Mouse (Mus musculus): ENCODE measurements at regions not wholly inside any gene's neighbourhood (a gene's known extent, or its start where the extent isn't known, plus 50 kb on each side); places are given as distances from the start of the nearest gene placed in this dataset.

DNA sequence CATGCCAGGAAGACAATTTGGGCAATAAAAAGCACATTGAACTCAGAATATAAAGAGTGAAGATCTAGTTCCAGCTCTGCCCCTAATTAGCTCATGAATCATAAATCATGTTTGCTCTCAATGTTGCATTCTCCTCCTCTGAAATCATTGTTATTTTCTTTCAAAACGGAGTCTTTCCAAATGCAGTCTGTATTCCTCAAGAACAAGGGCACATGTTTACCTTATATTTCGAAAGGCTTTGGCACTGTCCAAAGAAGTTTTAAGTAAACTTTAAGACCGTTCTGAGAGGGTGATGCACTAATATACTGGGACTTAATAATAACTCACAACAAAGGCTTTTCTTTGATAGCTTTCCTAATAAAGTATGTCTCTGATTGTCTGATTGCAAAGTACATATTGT, 204.3 kb upstream of the Nampt start:
- H3K4me1 ChIP-seq (ENCODE audit: control insufficient read depth, insufficient read depth, low read length), result no peaks in the 10 kb centered on the region
- 76% methylated on average over 3 of the region's 3 CpGs for WGBS

DNA sequence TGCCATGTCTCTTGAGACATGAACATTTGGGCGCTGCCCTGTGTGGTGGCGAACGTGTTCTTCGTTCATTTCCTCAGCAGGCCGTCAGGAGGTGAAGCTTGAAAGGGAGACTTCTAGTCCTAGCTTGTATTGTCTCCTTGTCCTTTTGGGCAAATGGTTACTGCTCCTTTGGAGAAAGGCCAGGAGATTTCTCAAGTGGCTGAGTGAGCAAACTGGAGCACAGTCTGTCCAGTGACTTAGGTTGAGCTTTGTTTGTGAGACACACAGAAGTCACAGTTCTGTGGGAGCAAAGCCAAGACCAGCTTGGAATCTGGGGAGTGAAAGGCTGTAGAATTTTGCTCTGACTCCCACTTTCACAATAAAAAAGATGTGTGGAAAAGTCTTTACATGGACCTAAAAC, 203.3 kb upstream of the Nampt start:
- no peak overlapping the region for H3K4me2 ChIP-seq (ENCODE audit: low read length)
- 85% methylated on average over 5 of the region's 5 CpGs for WGBS
- no peak overlapping the region for H3K4me3 ChIP-seq (ENCODE audit: low read depth, low read length)
- H3K9me3 ChIP-seq (replicated peaks; ENCODE audit: control insufficient read depth, low read length, poor library complexity, severe bottlenecking), result peaks cover 5% of the 10 kb centered on the region; the same call in 1 of the 2 replicates
- no peaks in the 10 kb centered on the region for H3K27me3 ChIP-seq (ENCODE audit: control insufficient read depth, insufficient read depth, low read depth, low read length)
- no peak overlapping the region for H3K9ac ChIP-seq (ENCODE audit: low read depth, low read length)
- no peak for ATAC-seq
- H3K36me3 ChIP-seq (ENCODE audit: control insufficient read depth, insufficient read depth, low read length), result no peaks in the 10 kb centered on the region
- no peaks in the 10 kb centered on the region for H3K4me1 ChIP-seq (ENCODE audit: control insufficient read depth, insufficient read depth, low read length)
- no peak overlapping the region for H3K27ac ChIP-seq (ENCODE audit: low read length)

More for the DNA sequence above, 204.3 kb upstream of the Nampt start:
- Histone ChIP-seq H3K27ac (ENCODE audit: low read length) (no peak overlapping the region), H3K9me3 (replicated peaks; ENCODE audit: control insufficient read depth, low read length, poor library complexity, severe bottlenecking) (no peaks in the 10 kb centered on the region), H3K27me3 (ENCODE audit: control insufficient read depth, insufficient read depth, low read depth, low read length) (no peaks in the 10 kb centered on the region), H3K4me2 (ENCODE audit: low read length) (no peak overlapping the region), H3K36me3 (ENCODE audit: control insufficient read depth, insufficient read depth, low read length) (no peaks in the 10 kb centered on the region), H3K9ac (ENCODE audit: low read depth, low read length) (no peak overlapping the region), H3K4me3 (ENCODE audit: low read depth, low read length) (no peak overlapping the region)
- ATAC-seq, result no peak

DNA sequence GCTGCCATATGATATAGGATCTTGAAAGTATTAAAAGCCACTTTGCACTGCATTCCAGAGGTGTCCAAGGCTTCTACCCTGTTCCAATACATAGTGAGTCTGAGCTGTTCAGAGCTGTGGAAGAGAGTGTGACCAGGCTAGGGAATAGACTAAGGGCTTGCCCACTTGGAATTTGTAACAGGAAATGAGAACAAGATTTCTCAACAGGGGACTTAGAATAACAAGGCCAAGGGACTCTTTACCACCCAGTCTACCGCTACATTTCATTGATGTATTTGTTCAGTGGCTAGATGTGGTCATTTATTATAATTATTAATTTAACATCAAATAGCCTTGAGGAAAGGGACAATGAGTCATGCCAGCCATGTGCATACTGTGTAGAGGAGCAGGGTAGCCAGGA, 202.3 kb upstream of the Nampt start:
- H3K4me1 ChIP-seq (ENCODE audit: control insufficient read depth, insufficient read depth, low read length), result no peaks in the 10 kb centered on the region
- 93% methylated on average over 1 of the region's 1 CpGs for WGBS
- peaks cover 5% of the 10 kb centered on the region; the same call in 1 of the 2 replicates for H3K9me3 ChIP-seq (replicated peaks; ENCODE audit: control insufficient read depth, low read length, poor library complexity, severe bottlenecking)
- ATAC-seq, result no peak
- no peak overlapping the region for H3K9ac ChIP-seq (ENCODE audit: low read depth, low read length)
- no peaks in the 10 kb centered on the region for H3K27me3 ChIP-seq (ENCODE audit: control insufficient read depth, insufficient read depth, low read depth, low read length)
- H3K4me3 ChIP-seq (ENCODE audit: low read depth, low read length), result no peak overlapping the region
- H3K4me2 ChIP-seq (ENCODE audit: low read length), result no peak overlapping the region
- no peaks in the 10 kb centered on the region for H3K36me3 ChIP-seq (ENCODE audit: control insufficient read depth, insufficient read depth, low read length)
- H3K27ac ChIP-seq (ENCODE audit: low read length), result no peak overlapping the region

DNA sequence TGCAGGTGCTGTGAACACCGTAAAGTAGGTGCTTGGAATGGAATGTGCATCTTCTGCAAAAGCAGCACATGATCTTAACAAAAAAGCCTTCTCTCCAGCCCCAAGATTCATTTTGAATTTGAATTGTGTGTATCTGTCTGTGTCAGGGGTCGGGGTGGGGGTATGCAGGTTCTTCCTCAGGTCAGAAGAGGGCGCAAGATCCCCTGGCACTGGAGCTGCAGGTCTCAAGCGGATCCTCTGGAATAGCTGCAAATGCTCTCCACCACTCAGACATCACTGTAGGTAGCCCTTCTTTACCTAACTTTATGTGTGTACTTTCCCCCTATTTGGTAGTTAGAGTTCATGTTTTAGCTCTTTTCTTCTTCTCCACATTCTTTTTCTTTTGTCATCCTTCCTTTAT, 199.5 kb upstream of the Nampt start:
- Histone ChIP-seq H3K9ac (ENCODE audit: low read depth, low read length) (no peak overlapping the region), H3K36me3 (ENCODE audit: control insufficient read depth, insufficient read depth, low read length) (no peaks in the 10 kb centered on the region), H3K9me3 (replicated peaks; ENCODE audit: control insufficient read depth, low read length, poor library complexity, severe bottlenecking) (peaks cover 5% of the 10 kb centered on the region; the same call in 1 of the 2 replicates), H3K4me3 (ENCODE audit: low read depth, low read length) (no peak overlapping the region), H3K4me2 (ENCODE audit: low read length) (no peak overlapping the region), H3K27ac (ENCODE audit: low read length) (no peak overlapping the region), H3K4me1 (ENCODE audit: control insufficient read depth, insufficient read depth, low read length) (no peaks in the 10 kb centered on the region), H3K27me3 (ENCODE audit: control insufficient read depth, insufficient read depth, low read depth, low read length) (no peaks in the 10 kb centered on the region)
- no peak for ATAC-seq
- WGBS, result 68% methylated on average over 4 of the region's 4 CpGs

DNA sequence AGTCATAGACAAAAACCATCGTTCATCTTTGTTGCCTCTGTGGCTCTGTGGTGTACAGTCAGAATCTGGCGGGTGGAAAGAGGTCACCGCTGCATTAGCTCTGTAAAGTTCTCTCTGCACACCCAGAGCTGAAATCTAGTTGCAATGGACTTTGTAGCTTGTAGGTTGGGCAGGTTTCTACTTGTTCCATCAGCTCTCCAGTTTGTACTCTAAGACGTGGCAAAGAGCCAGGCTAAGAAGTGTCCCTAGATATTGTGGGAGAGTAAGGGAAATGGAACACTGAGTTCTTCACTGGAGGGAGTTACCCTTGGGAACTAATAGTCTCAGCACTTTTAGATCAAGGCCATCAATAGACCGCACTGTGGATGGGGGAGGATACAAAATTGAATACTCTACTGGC, 197.6 kb upstream of the Nampt start:
- H3K36me3 ChIP-seq (ENCODE audit: control insufficient read depth, insufficient read depth, low read length), result no peaks in the 10 kb centered on the region
- 96% methylated on average over 5 of the region's 5 CpGs for WGBS
- no peak for ATAC-seq

GRCm38 (mm10) chr12:32628552-32628951, 190.8 kb upstream of the Nampt start:
- Histone ChIP-seq H3K9ac (ENCODE audit: low read depth, low read length) (no peak overlapping the region), H3K36me3 (ENCODE audit: control insufficient read depth, insufficient read depth, low read length) (no peaks in the 10 kb centered on the region), H3K27me3 (ENCODE audit: control insufficient read depth, insufficient read depth, low read depth, low read length) (no peaks in the 10 kb centered on the region), H3K4me3 (ENCODE audit: low read depth, low read length) (no peak overlapping the region), H3K9me3 (replicated peaks; ENCODE audit: control insufficient read depth, low read length, poor library complexity, severe bottlenecking) (no peaks in the 10 kb centered on the region), H3K27ac (ENCODE audit: low read length) (no peak overlapping the region), H3K4me2 (ENCODE audit: low read length) (no peak overlapping the region), H3K4me1 (ENCODE audit: control insufficient read depth, insufficient read depth, low read length) (no peaks in the 10 kb centered on the region)
- ATAC-seq, result no peak
- 73% methylated on average over 1 of the region's 1 CpGs for WGBS

More for the DNA sequence above, 197.6 kb upstream of the Nampt start:
- no peaks in the 10 kb centered on the region for H3K27me3 ChIP-seq (ENCODE audit: control insufficient read depth, insufficient read depth, low read depth, low read length)
- H3K4me2 ChIP-seq (ENCODE audit: low read length), result no peak overlapping the region
- H3K4me3 ChIP-seq (ENCODE audit: low read depth, low read length), result no peak overlapping the region
- no peaks in the 10 kb centered on the region for H3K4me1 ChIP-seq (ENCODE audit: control insufficient read depth, insufficient read depth, low read length)
- H3K9ac ChIP-seq (ENCODE audit: low read depth, low read length), result no peak overlapping the region
- H3K9me3 ChIP-seq (replicated peaks; ENCODE audit: control insufficient read depth, low read length, poor library complexity, severe bottlenecking), result peaks cover 5% of the 10 kb centered on the region; the same call in 1 of the 2 replicates
- no peak overlapping the region for H3K27ac ChIP-seq (ENCODE audit: low read length)

GRCm38 (mm10) chr12:32632935-32633334, 186.4 kb upstream of the Nampt start:
- Histone ChIP-seq H3K4me3 (ENCODE audit: low read depth, low read length) (no peak overlapping the region), H3K4me1 (ENCODE audit: control insufficient read depth, insufficient read depth, low read length) (no peaks in the 10 kb centered on the region), H3K36me3 (ENCODE audit: control insufficient read depth, insufficient read depth, low read length) (no peaks in the 10 kb centered on the region), H3K27me3 (ENCODE audit: control insufficient read depth, insufficient read depth, low read depth, low read length) (no peaks in the 10 kb centered on the region), H3K4me2 (ENCODE audit: low read length) (no peak overlapping the region), H3K9ac (ENCODE audit: low read depth, low read length) (no peak overlapping the region), H3K27ac (ENCODE audit: low read length) (no peak overlapping the region), H3K9me3 (replicated peaks; ENCODE audit: control insufficient read depth, low read length, poor library complexity, severe bottlenecking) (no peaks in the 10 kb centered on the region)
- 35% methylated on average over 3 of the region's 3 CpGs for WGBS
- ATAC-seq, result no peak

- ATAC-seq, result no peak
- Histone ChIP-seq H3K9ac (ENCODE audit: low read depth, low read length) (no peak overlapping the region), H3K36me3 (ENCODE audit: control insufficient read depth, insufficient read depth, low read length) (no peaks in the 10 kb centered on the region), H3K9me3 (replicated peaks; ENCODE audit: control insufficient read depth, low read length, poor library complexity, severe bottlenecking) (no peaks in the 10 kb centered on the region), H3K4me3 (ENCODE audit: low read depth, low read length) (no peak overlapping the region), H3K4me1 (ENCODE audit: control insufficient read depth, insufficient read depth, low read length) (no peaks in the 10 kb centered on the region), H3K27ac (ENCODE audit: low read length) (no peak overlapping the region), H3K4me2 (ENCODE audit: low read length) (no peak overlapping the region), H3K27me3 (ENCODE audit: control insufficient read depth, insufficient read depth, low read depth, low read length) (no peaks in the 10 kb centered on the region)
- WGBS, result 69% methylated on average over 5 of the region's 5 CpGs
Observed at GRCm38 (mm10) chr12:32635055-32635454, 184.3 kb upstream of the Nampt start.

DNA sequence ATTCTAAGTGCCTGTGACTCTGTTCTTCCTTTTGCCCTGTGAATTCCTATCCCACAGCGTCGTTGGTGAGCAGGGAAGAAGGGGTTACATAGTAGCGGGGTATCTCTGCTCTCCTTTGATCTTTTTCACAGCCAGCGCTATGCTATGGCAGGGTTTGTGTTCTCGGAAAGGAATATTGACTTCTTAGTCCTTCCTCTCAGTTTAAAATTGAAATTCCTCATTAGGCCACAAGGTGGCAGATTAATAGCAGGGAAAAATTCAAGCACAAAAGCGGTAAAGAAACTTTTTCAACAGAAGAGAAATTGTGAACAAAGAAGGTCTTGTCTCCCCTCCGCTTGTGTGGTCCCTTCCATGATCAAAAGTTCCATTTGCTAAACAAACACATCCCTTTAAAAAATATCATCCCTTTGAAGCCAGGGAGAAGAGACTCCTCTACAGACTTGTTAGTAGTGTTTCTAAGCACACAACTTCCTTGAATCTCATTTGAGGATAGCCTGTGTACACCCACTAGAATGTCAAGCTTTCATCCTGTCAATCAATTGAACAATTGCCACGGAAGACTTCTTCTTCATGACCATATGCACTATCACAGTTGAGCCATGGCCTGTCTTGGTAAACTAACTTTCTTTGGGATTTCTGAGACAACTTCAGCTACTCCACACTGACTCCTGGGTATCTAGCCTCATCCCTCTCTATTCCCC, 181.8 kb upstream of the Nampt start:
- H3K9me3 ChIP-seq (replicated peaks; ENCODE audit: control insufficient read depth, low read length, poor library complexity, severe bottlenecking), result no peaks in the 10 kb centered on the region
- H3K4me1 ChIP-seq (ENCODE audit: control insufficient read depth, insufficient read depth, low read length), result no peaks in the 10 kb centered on the region
- peak; percentile 88 for ATAC-seq
- peak overlapping the region; percentile 23; the same call in 1 of the 2 replicates for H3K4me2 ChIP-seq (ENCODE audit: low read length)
- no peaks in the 10 kb centered on the region for H3K36me3 ChIP-seq (ENCODE audit: control insufficient read depth, insufficient read depth, low read length)
- WGBS, result under 1% methylated on average over 8 of the region's 8 CpGs
- no peak overlapping the region for H3K4me3 ChIP-seq (ENCODE audit: low read depth, low read length)
- no peaks in the 10 kb centered on the region for H3K27me3 ChIP-seq (ENCODE audit: control insufficient read depth, insufficient read depth, low read depth, low read length)
- H3K9ac ChIP-seq (ENCODE audit: low read depth, low read length), result no peak overlapping the region
- H3K27ac ChIP-seq (ENCODE audit: low read length), result no peak overlapping the region

Measured in midbrain, embryonic 16.5 days (tissue).